Mouse (Mus musculus) heart, embryonic 11.5 days (tissue): Measurements from ENCODE around the gene D130043K22Rik. TPM values are rescaled to one million over a fixed set of nuclear protein-coding genes. Genes with fewer than 3 reads are reported as not detected.

Experiments used
- ATAC-seq: fragments of 200-750 bp; cut with Nextera tagmentation; replicated peaks from 2 replicates; pipeline ENCODE4 v1.8.0; 2017; ENCODE audit warnings: moderate library complexity; ENCODE audit not compliant: insufficient number of reproducible peaks, low FRiP score, low TSS enrichment
- H3K27ac ChIP-seq: fragments of 300-500 bp; sonication (generic); 2 replicates; pipeline ENCODE4 v1.5.1; 2014; ENCODE audit warnings: mild to moderate bottlenecking, low read depth, low read length
- H3K27me3 ChIP-seq: fragments of 300-500 bp; sonication (generic); 2 replicates; pipeline ENCODE4 v1.6.1; 2014; ENCODE audit warnings: mild to moderate bottlenecking, low read length, mixed read lengths; ENCODE audit not compliant: control insufficient read depth, insufficient read depth
- H3K36me3 ChIP-seq: fragments of 300-500 bp; sonication (generic); 2 replicates; pipeline ENCODE4 v1.6.1; 2014; ENCODE audit warnings: mild to moderate bottlenecking, low read length, moderate library complexity, mixed read lengths; ENCODE audit not compliant: control insufficient read depth, insufficient read depth
- H3K4me1 ChIP-seq: fragments of 300-500 bp; sonication (generic); 2 replicates; pipeline ENCODE4 v1.6.1; 2014; ENCODE audit warnings: low read length; ENCODE audit not compliant: control insufficient read depth, insufficient read depth
- H3K4me2 ChIP-seq: fragments of 300-500 bp; sonication (generic); 2 replicates; pipeline ENCODE4 v1.6.1; 2014; ENCODE audit warnings: mild to moderate bottlenecking, moderate library complexity
- H3K4me3 ChIP-seq: fragments of 300-500 bp; sonication (generic); 2 replicates; pipeline ENCODE4 v1.5.1; 2014; ENCODE audit warnings: low read depth, low read length
- H3K9ac ChIP-seq: fragments of 300-500 bp; sonication (generic); 2 replicates; pipeline ENCODE4 v1.6.1; 2014; ENCODE audit warnings: mild to moderate bottlenecking, low read depth, low read length, moderate library complexity
- H3K9me3 ChIP-seq: fragments of 300-500 bp; sonication (generic); replicated peaks from 2 replicates; pipeline ENCODE4 v1.6.1; 2016; ENCODE audit warnings: low read length; ENCODE audit not compliant: control insufficient read depth
- WGBS: fragments of 180-500 bp; shearing (Covaris S2); extraction: QIAGEN DNeasy Blood & Tissue Kit; methylation state at CpG from one replicate; pipeline ENCODE4 v1.1.7; 2014; ENCODE audit not compliant: insufficient replicate concordance; 5-methylcytosine and 5-hydroxymethylcytosine counted together
- polyA plus RNA-seq: library from polyadenylated mRNA; unstranded; fragments of >200 nt; fragmentation: Nextera tagmentation; extraction: Ambion mirVana; gene quantifications from 2 replicates; pipeline ENCODE4 v1.2.1, GENCODE M21; 2014

D130043K22Rik gene
- polyA plus RNA-seq, 1 experiment from 2014 or later, result not detected

- 29% methylated on average over 2 of the region's 2 CpGs for WGBS
- no peak for ATAC-seq
- Histone ChIP-seq H3K4me2 (peak overlapping the region; percentile 90), H3K4me1 (peaks cover 4% of the 10 kb centered on the region; the same call in 1 of the 2 replicates), H3K27me3 (no peaks in the 10 kb centered on the region), H3K27ac (no peak overlapping the region), H3K4me3 (peak overlapping the region; percentile 94), H3K9ac (peak overlapping the region; percentile 58; the same call in 1 of the 2 replicates), H3K9me3 (no peaks in the 10 kb centered on the region), H3K36me3 (peaks cover 9% of the 10 kb centered on the region)
These were observed 41.7 kb upstream of the D130043K22Rik start for GRCm38 (mm10) chr13:24803196-24803595.

DNA sequence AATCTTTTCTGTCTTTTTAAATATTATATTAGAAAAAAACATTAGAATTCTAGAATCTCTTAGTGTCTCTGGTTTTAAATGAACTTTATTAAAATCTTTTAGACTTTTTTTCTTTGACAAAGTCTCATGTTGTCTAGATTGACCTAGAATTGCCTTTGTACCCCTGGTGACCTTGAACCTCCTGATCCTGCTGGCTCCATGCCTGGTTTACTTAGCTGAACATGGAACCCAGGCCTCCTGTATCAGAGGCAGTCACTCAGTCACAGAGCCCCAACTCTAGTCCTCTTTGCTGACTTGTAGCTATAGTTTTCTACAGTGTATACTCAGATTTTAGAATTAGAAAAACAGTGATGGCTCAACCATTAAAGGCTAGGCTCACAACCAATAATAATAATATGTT is 38.9 kb upstream of the D130043K22Rik start:
- Histone ChIP-seq H3K4me1 (peaks cover 4% of the 10 kb centered on the region; the same call in 1 of the 2 replicates), H3K36me3 (peaks cover 29% of the 10 kb centered on the region)
- ATAC-seq, result no peak

GRCm38 (mm10) chr13:24812521-24812920 is 32.4 kb upstream of the D130043K22Rik start:
- no peak for ATAC-seq
- Histone ChIP-seq H3K4me3 (no peak overlapping the region), H3K27ac (no peak overlapping the region), H3K9ac (no peak overlapping the region), H3K27me3 (no peaks in the 10 kb centered on the region), H3K4me1 (no peaks in the 10 kb centered on the region), H3K4me2 (no peak overlapping the region), H3K9me3 (no peaks in the 10 kb centered on the region), H3K36me3 (peaks cover 42% of the 10 kb centered on the region)
- whole genome bisulfite sequencing, result 95% methylated on average over 2 of the region's 2 CpGs

More for the DNA sequence above, 38.9 kb upstream of the D130043K22Rik start:
- Histone ChIP-seq H3K27ac (no peak overlapping the region), H3K4me3 (no peak overlapping the region), H3K27me3 (no peaks in the 10 kb centered on the region), H3K9me3 (no peaks in the 10 kb centered on the region), H3K9ac (no peak overlapping the region), H3K4me2 (no peak overlapping the region)

DNA sequence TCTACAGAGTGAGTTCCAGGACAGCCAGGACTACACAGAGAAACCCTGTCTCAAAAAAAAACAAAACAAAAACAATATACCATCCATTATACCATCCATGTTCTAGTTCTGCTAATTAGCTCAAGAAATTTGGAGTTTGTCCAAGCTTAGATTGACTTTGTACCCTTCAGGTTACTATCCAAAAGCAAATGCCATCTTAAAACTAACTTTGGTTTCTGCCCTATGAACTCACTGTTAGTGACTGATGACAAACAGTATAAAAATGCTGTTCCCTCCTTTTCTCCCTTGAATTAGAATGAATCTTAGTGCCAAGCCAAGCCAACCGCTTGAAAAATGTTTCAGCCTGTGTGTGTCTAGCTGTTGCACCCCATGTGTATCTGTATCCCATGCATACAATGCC is 30.3 kb upstream of the D130043K22Rik start:
- Histone ChIP-seq H3K4me1 (no peaks in the 10 kb centered on the region), H3K36me3 (peaks cover 40% of the 10 kb centered on the region), H3K4me3 (no peak overlapping the region), H3K9ac (no peak overlapping the region), H3K27me3 (no peaks in the 10 kb centered on the region), H3K27ac (no peak overlapping the region), H3K4me2 (no peak overlapping the region), H3K9me3 (no peaks in the 10 kb centered on the region)
- 88% methylated on average over 1 of the region's 1 CpGs for WGBS
- no peak for ATAC-seq

DNA sequence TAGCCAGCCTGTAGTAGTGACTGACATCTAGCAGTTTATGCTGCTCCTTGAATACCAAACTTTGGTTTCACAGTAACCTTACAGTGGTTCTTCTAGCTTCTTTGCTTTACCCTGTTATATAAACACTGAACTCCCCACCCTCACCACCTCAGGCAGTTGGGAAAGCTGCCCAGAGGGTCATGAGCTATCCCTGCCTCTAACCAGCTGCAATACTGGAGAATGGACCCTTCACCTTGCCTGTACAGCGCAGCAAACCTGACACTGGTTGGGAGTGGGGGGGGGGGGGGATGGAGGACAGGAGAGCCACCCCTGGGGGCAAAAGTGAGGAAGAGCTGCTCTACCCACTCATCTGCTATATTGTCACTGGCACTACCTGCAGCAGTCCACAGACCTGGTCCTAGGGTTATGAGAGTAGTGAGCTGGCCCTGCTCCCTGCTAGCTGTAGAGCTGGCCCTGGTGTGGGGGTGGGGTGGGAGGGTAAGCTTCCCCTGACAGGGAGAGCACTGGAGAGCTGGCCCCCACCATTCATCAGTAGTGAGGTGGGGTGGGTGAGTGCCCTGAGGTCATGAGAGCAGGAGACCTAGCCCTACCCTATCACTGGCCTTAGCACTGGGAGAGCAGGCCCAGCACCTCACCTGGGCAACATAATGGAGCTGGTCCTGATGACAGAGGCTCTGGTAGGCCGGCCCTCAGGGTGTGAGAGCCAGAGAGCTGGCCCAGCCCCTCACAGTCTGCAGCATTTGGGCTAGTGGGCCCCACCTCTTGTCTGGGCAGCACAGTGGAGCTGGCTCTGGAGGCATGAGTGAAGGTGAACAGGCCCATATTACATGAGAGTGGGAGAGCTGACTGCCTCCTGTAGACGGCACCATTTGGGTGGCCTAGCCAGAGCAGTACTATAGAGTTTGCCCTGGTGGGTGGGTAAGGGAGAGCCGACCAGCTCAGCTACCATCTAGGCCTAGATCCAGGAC is 28.5 kb upstream of the D130043K22Rik start:
- peaks cover 26% of the 10 kb centered on the region for H3K36me3 ChIP-seq
- H3K27me3 ChIP-seq, result no peaks in the 10 kb centered on the region
- H3K4me2 ChIP-seq, result no peak overlapping the region
- no peak overlapping the region for H3K4me3 ChIP-seq
- no peaks in the 10 kb centered on the region for H3K9me3 ChIP-seq
- ATAC-seq, result peak; percentile 66; the same call in 1 of the 2 replicates
- WGBS, result 57% methylated on average over 4 of the region's 4 CpGs
- H3K27ac ChIP-seq, result no peak overlapping the region
- no peaks in the 10 kb centered on the region for H3K4me1 ChIP-seq
- no peak overlapping the region for H3K9ac ChIP-seq

DNA sequence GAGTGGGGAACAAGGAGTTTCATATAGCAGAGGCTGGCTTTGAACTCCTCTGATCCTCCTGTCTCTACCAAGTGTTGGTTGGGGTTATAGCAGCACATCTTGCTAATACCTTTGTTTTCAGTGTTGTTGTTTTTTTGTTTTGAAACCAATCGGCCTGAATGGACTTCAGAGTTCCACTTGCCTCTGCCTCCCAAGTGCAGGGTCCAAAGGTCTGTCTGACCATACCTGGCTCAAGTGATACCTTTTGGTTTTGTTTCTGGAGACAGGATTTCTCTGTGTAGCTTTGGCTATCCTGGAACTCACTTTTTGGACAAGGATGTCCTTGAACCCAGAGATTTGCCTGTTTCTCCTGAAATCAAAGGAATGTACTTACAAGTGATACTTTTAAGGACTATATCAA is 25.0 kb upstream of the D130043K22Rik start:
- Histone ChIP-seq H3K27me3 (no peaks in the 10 kb centered on the region), H3K36me3 (peaks cover 9% of the 10 kb centered on the region), H3K4me1 (no peaks in the 10 kb centered on the region), H3K9me3 (no peaks in the 10 kb centered on the region), H3K4me3 (no peak overlapping the region), H3K4me2 (no peak overlapping the region), H3K9ac (no peak overlapping the region), H3K27ac (no peak overlapping the region)
- WGBS, result 70% methylated on average over 1 of the region's 1 CpGs
- no peak for ATAC-seq

DNA sequence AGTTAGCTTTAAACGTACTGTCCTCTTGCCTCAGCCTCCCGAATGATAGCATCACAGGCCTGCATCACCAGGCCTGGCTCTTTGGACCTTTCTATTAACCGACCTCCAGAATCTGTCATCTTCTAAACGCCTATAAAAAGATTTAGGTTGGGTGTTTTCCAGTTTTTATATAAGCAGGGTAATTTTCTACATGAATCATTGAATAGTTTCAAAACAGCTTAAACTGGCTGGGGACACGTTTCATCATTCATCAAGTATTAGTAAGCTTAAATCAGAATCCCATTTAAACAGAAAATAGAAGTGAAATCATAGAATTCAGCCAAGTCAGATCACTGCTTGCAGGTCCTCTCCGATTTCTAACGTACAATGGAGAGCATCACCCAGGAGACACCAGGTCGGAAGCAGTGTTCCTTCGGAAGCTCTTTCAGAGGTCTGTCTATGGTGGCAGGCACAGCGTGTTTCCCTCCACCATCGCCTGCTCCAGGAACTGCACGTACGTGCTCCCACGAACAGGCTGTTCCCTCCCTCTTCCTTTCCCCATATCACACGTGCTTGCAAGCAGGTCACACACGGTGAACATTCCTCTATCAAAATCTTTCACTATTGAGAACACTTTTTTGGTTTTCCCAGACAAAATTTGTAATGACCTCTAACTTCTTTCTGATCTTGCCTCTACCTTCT is 22.1 kb upstream of the D130043K22Rik start:
- Histone ChIP-seq H3K4me1 (peaks cover 11% of the 10 kb centered on the region), H3K36me3 (peaks cover 9% of the 10 kb centered on the region), H3K4me3 (no peak overlapping the region), H3K27me3 (no peaks in the 10 kb centered on the region), H3K9ac (no peak overlapping the region), H3K4me2 (no peak overlapping the region), H3K27ac (no peak overlapping the region), H3K9me3 (no peaks in the 10 kb centered on the region)
- 80% methylated on average over 16 of the region's 16 CpGs for WGBS
- ATAC-seq, result no peak

GRCm38 (mm10) chr13:24824647-24825046 is 20.3 kb upstream of the D130043K22Rik start:
- H3K4me2 ChIP-seq, result no peak overlapping the region
- whole genome bisulfite sequencing, result 63% methylated on average over 4 of the region's 4 CpGs

More at GRCm38 (mm10) chr13:24824647-24825046, 20.3 kb upstream of the D130043K22Rik start:
- Histone ChIP-seq H3K27ac (no peak overlapping the region), H3K36me3 (peaks cover 3% of the 10 kb centered on the region), H3K9ac (no peak overlapping the region), H3K4me3 (no peak overlapping the region), H3K27me3 (no peaks in the 10 kb centered on the region), H3K9me3 (no peaks in the 10 kb centered on the region), H3K4me1 (peaks cover 11% of the 10 kb centered on the region)
- no peak for ATAC-seq
